Mouse (Mus musculus) limb, embryonic 11.5 days (tissue): ENCODE data around the gene Pgr15l. TPM values are rescaled to one million over a fixed set of nuclear protein-coding genes. Genes with fewer than 3 reads are reported as not detected.
A peak's percentile ranks its signal among the peaks of the same experiment; 100 is the strongest.

Experiments used
- ATAC-seq: fragments of 200-750 bp; cut with Nextera tagmentation; 2 replicates; pipeline ENCODE4 v1.8.0; 2017; ENCODE audit warnings: low read depth; ENCODE audit not compliant: insufficient number of reproducible peaks, low FRiP score, low TSS enrichment
- DNase-seq: peaks from one replicate; pipeline ENCODE4 v3.0.0-alpha.2; 2015; ENCODE audit warnings: low spot score
- H3K27ac ChIP-seq: fragments of 300-500 bp; sonication (generic); replicated peaks from 2 replicates; pipeline ENCODE4 v1.5.1; 2014; ENCODE audit warnings: low read depth, mild to moderate bottlenecking, low read length
- H3K27me3 ChIP-seq: fragments of 300-500 bp; sonication (generic); 2 replicates; pipeline ENCODE4 v1.6.1; 2014; ENCODE audit warnings: mild to moderate bottlenecking, low read length, mixed read lengths; ENCODE audit not compliant: control insufficient read depth, insufficient read depth
- H3K36me3 ChIP-seq: fragments of 300-500 bp; sonication (generic); 2 replicates; pipeline ENCODE4 v1.6.1; 2014; ENCODE audit warnings: mild to moderate bottlenecking, low read length, moderate library complexity, mixed read lengths; ENCODE audit not compliant: control insufficient read depth, insufficient read depth
- H3K4me1 ChIP-seq: fragments of 300-500 bp; sonication (generic); 2 replicates; pipeline ENCODE4 v1.6.1; 2014; ENCODE audit warnings: low read length, mixed read lengths; ENCODE audit not compliant: control insufficient read depth, insufficient read depth
- H3K4me2 ChIP-seq: fragments of 300-500 bp; sonication (generic); 2 replicates; pipeline ENCODE4 v1.6.1; 2014; ENCODE audit warnings: low read depth, mild to moderate bottlenecking, moderate library complexity; ENCODE audit not compliant: severe bottlenecking
- H3K4me3 ChIP-seq: fragments of 300-500 bp; sonication (generic); 2 replicates; pipeline ENCODE4 v1.5.1; 2014; ENCODE audit warnings: low read depth, low read length
- H3K9ac ChIP-seq: fragments of 300-500 bp; sonication (generic); 2 replicates; pipeline ENCODE4 v1.6.1; 2014; ENCODE audit warnings: mild to moderate bottlenecking, low read length
- H3K9me3 ChIP-seq: fragments of 300-500 bp; sonication (generic); 2 replicates; pipeline ENCODE4 v1.6.1; 2016; ENCODE audit warnings: low read length; ENCODE audit not compliant: control insufficient read depth
- WGBS: fragments of 180-500 bp; shearing (Covaris S2); extraction: QIAGEN DNeasy Blood & Tissue Kit; methylation state at CpG from one replicate; pipeline ENCODE4 v1.1.7; 2014; 5-methylcytosine and 5-hydroxymethylcytosine counted together
- polyA plus RNA-seq: library from polyadenylated mRNA; unstranded; fragments of >200 nt; fragmentation: Nextera tagmentation; extraction: Ambion mirVana; gene quantifications from 2 replicates; pipeline ENCODE4 v1.2.1, GENCODE M21; 2014

Pgr15l gene
- polyA plus RNA-seq, result not detected in 2 replicates

DNA sequence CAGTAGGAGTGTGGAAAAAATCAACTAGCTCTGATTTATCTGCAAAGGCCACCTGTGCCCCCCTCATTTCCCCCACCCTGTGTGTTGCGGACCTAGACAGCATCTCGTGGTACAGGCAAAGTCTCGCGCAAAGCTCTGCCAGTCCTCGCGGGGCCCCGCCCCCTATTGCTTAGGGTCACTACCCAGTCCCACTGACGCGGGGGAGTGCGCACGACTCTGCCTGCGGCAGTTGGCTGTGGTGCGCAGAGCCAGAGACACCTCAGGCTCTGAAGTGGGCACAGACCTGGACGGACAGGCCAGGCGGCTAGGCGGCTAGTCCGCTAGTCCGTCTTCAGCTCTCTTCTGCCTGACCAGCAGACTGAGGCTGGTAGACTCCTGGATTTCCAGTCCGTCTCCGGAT is at the start of gene Pgr15l:
Pgr15l (plus strand) TSS at position 228 of the 400 bp plus-strand sequence.
- no peak for ATAC-seq
- Histone ChIP-seq H3K4me3 (no peak within 1 kb of the TSS), H3K27me3 (peaks cover 6% of the 10 kb centered on the region), H3K9me3 (no peaks in the 10 kb centered on the region), H3K4me2 (peak within 1 kb of the TSS; percentile 10; the same call in 1 of the 2 replicates), H3K27ac (no peak within 1 kb of the TSS), H3K4me1 (no peaks in the 10 kb centered on the region), H3K9ac (no peak within 1 kb of the TSS), H3K36me3 (no peaks in the 10 kb centered on the region)
- 23% methylated on average over 19 of the region's 20 CpGs for WGBS
- DNase-seq, result peak; percentile 23

DNA sequence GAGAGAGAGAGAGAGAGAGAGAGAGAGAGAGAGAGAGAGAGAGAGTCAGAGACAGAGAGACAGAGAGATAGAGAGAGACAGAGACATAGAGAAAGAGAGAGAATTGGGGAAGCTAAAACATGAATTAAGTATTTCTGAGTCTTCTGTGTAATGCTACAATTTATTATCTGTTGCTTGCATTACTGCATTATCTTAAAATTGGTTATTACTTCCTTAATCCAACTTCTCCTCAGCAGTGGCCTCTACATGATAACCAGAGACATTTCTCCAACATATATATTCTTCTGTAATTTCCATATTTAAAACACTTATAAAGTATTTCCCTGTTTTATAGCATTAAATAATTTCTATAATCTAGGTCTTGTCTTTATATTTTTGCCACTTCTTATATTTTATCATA is 44.9 kb upstream of the Pgr15l start:
- Histone ChIP-seq H3K27ac (no peak overlapping the region), H3K9me3 (no peaks in the 10 kb centered on the region), H3K4me2 (no peak overlapping the region), H3K4me1 (no peaks in the 10 kb centered on the region), H3K4me3 (no peak overlapping the region), H3K27me3 (no peaks in the 10 kb centered on the region), H3K36me3 (no peaks in the 10 kb centered on the region), H3K9ac (no peak overlapping the region)
- no peak for DNase-seq
- no peak for ATAC-seq

DNA sequence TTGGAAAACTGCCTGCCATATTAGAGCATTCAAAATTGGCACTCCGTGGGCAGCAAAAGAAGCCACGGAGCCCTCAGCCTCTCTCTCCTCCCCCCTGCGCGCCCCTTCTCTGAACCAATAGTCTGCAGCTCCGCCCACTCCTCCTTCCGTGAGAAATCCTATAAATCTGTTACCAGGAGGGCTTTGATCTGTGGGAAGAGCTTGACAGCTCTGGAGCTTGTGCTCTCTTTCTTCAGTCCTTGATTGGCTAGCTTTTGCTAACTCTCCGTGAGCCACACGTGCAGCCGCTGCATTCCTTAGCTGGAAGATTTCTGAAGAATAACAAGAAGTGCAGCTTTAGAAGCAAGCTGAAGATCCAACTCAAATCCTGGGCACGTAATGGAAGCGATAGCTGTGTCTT is 2.6 kb upstream of the Pgr15l start:
- ATAC-seq, result peak; percentile 82; the same call in 1 of the 2 replicates
- Histone ChIP-seq H3K27me3 (peaks cover 6% of the 10 kb centered on the region), H3K27ac (no peak overlapping the region), H3K4me3 (no peak overlapping the region), H3K4me1 (no peaks in the 10 kb centered on the region), H3K36me3 (no peaks in the 10 kb centered on the region), H3K9me3 (no peaks in the 10 kb centered on the region), H3K9ac (no peak overlapping the region), H3K4me2 (no peak overlapping the region)
- peak; percentile 43 for DNase-seq
- WGBS, result 13% methylated on average over 11 of the region's 11 CpGs
